Mouse (Mus musculus) hindbrain, embryonic 14.5 days (tissue): ENCODE measurements around the gene Rassf10. TPM values are rescaled to one million over a fixed set of nuclear protein-coding genes. Genes with fewer than 3 reads are reported as not detected.

Experiments used
- ATAC-seq: fragments of 200-750 bp; cut with Nextera tagmentation; 2 replicates; pipeline ENCODE4 v1.8.0; 2017; ENCODE audit warnings: moderate number of reproducible peaks, mild to moderate bottlenecking, moderate TSS enrichment, moderate library complexity; ENCODE audit not compliant: low FRiP score
- DNase-seq: peaks from one replicate; pipeline ENCODE4 v3.0.0-alpha.2; 2015; ENCODE audit warnings: low spot score
- H3K27ac ChIP-seq: fragments of 300-500 bp; sonication (generic); 2 replicates; pipeline ENCODE4 v1.5.1; 2014; ENCODE audit warnings: mild to moderate bottlenecking, moderate library complexity
- H3K27me3 ChIP-seq: fragments of 300-500 bp; sonication (generic); 2 replicates; pipeline ENCODE4 v1.6.1; 2014; ENCODE audit warnings: mild to moderate bottlenecking, low read length, mixed read lengths; ENCODE audit not compliant: control insufficient read depth, insufficient read depth
- H3K36me3 ChIP-seq: fragments of 300-500 bp; sonication (generic); replicated peaks from 2 replicates; pipeline ENCODE4 v1.6.1; 2014; ENCODE audit not compliant: control insufficient read depth, insufficient read depth
- H3K4me1 ChIP-seq: fragments of 300-500 bp; sonication (generic); replicated peaks from 2 replicates; pipeline ENCODE4 v1.6.1; 2014; ENCODE audit warnings: antibody characterized with exemption, low read length, mixed read lengths; ENCODE audit not compliant: control insufficient read depth, insufficient read depth
- H3K4me2 ChIP-seq: fragments of 300-500 bp; sonication (generic); replicated peaks from 2 replicates; pipeline ENCODE4 v1.6.1; 2014; ENCODE audit warnings: mild to moderate bottlenecking, moderate library complexity
- H3K4me3 ChIP-seq: fragments of 300-500 bp; sonication (generic); replicated peaks from 2 replicates; pipeline ENCODE4 v1.5.1; 2014; ENCODE audit warnings: mild to moderate bottlenecking, low read length
- H3K9ac ChIP-seq: fragments of 300-500 bp; sonication (generic); 2 replicates; pipeline ENCODE4 v1.6.1; 2014
- H3K9me3 ChIP-seq: fragments of 300-500 bp; sonication (generic); 2 replicates; pipeline ENCODE4 v1.6.1; 2016; ENCODE audit warnings: low read length; ENCODE audit not compliant: control insufficient read depth
- WGBS: fragments of 180-500 bp; shearing (Covaris S2); extraction: QIAGEN DNeasy Blood & Tissue Kit; methylation state at CpG from one replicate; pipeline ENCODE4 v1.1.7; 2014; 5-methylcytosine and 5-hydroxymethylcytosine counted together
- polyA plus RNA-seq: library from polyadenylated mRNA; unstranded; fragments of >200 nt; fragmentation: Nextera tagmentation; extraction: Ambion mirVana; gene quantifications from 2 replicates; pipeline ENCODE4 v1.2.1, GENCODE M21; 2014

The Rassf10 gene
- polyA plus RNA-seq, 1 experiment from 2014 or later, result 3.1 TPM

DNA sequence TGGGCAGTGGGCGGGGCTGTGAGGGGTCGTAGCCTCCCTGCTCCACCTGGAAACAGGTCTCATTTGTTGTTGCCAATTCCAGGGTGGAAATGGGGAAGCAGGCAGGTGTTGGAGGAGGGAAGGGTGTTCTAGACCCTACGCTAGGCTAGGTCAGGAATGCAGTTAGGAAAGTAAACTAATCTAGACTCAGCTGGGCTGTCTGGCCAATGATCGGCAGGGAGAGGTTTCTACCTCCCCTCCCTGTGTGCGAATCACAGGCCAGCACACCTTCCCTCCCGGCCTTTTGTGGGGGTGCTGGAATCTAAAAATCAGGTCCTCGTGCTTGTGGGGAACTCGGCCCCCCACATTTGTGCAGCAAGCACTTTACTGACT is 31.8 kb downstream of the Rassf10 start:
- Histone ChIP-seq H3K36me3 (no peaks in the 10 kb centered on the region), H3K27ac (no peak overlapping the region), H3K27me3 (no peaks in the 10 kb centered on the region), H3K4me2 (no peak overlapping the region), H3K4me3 (no peak overlapping the region), H3K9me3 (no peaks in the 10 kb centered on the region), H3K9ac (no peak overlapping the region), H3K4me1 (no peaks in the 10 kb centered on the region)
- ATAC-seq, result no peak
- 67% methylated on average over 8 of the region's 8 CpGs for WGBS
- DNase-seq, result no peak

DNA sequence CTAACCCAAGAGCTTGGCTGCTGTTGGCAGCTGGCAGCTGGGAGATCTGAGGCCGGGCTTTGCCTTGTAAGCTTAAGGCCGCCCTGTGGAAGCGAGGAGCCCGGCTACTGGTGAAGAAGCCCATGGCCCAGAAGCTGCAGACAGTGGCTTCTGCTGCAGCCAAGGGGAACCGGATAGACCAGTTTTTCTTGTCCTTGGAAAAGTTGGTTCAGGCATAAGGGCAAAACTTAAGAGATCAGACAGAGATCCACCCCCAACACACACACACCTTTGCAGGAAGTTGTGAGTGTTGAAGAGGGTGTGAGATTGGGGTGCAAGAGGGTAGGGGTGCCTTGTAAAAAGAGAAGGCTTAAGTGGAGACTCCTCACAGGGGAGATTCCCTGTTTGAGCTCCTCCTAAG is 39.2 kb downstream of the Rassf10 start:
- no peak for DNase-seq
- H3K4me3 ChIP-seq, result no peak overlapping the region
- H3K4me2 ChIP-seq, result no peak overlapping the region
- 90% methylated on average over 5 of the region's 5 CpGs for WGBS
- H3K9me3 ChIP-seq, result no peaks in the 10 kb centered on the region
- H3K4me1 ChIP-seq, result no peaks in the 10 kb centered on the region
- no peaks in the 10 kb centered on the region for H3K36me3 ChIP-seq
- no peak overlapping the region for H3K27ac ChIP-seq
- no peaks in the 10 kb centered on the region for H3K27me3 ChIP-seq
- H3K9ac ChIP-seq, result no peak overlapping the region
- no peak for ATAC-seq

DNA sequence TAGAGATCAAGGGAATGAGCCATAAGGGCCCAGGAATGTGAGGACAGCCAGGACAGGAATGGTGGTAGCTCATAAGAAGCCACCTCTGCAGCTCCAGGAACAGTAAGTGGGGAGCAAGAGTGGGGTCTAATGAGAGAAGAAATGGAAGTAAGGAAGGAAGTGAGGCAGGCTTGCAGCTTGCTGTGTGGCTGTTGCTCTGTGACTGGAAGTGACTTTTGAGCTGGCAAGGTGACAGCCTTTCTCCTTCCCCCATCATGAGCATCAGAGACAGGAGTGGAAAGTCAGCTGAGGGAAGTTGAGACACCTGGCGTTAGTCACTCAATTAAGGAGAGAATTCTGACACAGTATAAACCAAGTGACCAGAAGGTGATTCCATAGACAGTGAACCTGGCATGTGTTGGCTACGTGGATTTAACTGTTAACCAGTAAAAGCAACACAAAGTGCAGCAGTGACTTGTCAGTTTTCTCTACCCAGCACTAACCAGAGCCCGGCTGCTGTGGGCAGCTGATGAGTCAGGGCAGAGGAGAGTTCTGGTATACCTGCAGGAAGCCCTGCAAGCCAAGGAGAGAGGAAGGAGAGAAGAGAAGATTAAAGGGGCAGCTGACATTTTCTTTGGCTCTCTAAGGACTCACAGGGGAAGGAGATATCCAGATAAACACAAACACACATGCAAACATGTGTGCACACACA is 49.9 kb downstream of the Rassf10 start:
- H3K9ac ChIP-seq, result no peak overlapping the region
- H3K9me3 ChIP-seq, result no peaks in the 10 kb centered on the region
- ATAC-seq (no peak), DNase-seq (no peak)
- H3K4me2 ChIP-seq, result no peak overlapping the region
- no peaks in the 10 kb centered on the region for H3K27me3 ChIP-seq
- H3K36me3 ChIP-seq, result no peaks in the 10 kb centered on the region
- H3K4me1 ChIP-seq, result no peaks in the 10 kb centered on the region
- H3K4me3 ChIP-seq, result no peak overlapping the region
- WGBS, result 90% methylated on average over 3 of the region's 3 CpGs
- no peak overlapping the region for H3K27ac ChIP-seq

DNA sequence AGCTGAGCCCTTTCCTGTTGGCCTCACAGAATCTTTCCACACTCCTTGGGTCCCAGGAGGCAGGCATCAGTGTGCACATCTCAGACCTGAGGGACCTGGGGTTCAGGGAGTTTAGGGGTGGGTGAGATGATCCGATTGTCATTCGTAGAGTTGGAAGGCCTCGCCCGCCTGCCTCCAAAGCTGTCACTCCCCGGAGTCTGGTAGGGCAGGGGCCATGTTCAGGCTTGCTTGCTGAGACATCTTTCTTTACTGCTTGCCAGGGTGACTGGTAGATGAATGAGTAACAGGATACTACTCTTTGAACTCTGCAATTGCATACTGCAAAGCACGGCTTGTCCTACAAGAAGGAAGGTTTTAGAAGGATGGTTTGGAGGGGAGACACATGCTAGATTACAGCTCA is 52.0 kb downstream of the Rassf10 start:
- ATAC-seq, result no peak
- Histone ChIP-seq H3K4me3 (no peak overlapping the region), H3K4me1 (no peaks in the 10 kb centered on the region), H3K27me3 (no peaks in the 10 kb centered on the region), H3K27ac (no peak overlapping the region), H3K4me2 (no peak overlapping the region), H3K36me3 (no peaks in the 10 kb centered on the region), H3K9me3 (no peaks in the 10 kb centered on the region), H3K9ac (no peak overlapping the region)
- 92% methylated on average over 6 of the region's 6 CpGs for WGBS
- no peak for DNase-seq
